Mouse (Mus musculus): ENCODE results near the gene Bcl10.
"Not testable (repeated sequence)": the region's sequence is repeated elsewhere in the genome, so short reads cannot be mapped to it uniquely, and the experiment has no call there.

The Bcl10 gene

DNA sequence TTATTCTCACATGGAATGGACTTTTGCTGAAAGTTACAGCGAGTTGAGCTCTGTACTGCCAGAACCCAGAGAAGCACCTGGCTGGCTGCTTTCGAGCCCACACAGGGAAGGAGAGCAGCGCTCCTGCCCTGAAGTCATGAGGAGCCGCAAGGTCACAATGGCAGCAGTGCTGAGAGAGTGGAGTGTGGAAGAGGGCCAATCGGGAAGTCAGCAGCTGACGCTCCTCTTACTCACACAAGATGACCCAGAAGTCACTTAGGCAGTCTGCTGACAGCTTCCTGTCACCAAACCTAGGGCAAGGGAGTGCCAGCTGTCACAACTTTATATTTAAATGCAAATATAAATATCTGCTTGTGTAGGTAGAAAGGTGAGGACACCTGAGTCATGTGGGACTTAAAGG is 9.3 kb upstream of the Bcl10 start:
- DNase-seq (ENCODE audit: extremely low read depth, low read depth), result no peak

DNA sequence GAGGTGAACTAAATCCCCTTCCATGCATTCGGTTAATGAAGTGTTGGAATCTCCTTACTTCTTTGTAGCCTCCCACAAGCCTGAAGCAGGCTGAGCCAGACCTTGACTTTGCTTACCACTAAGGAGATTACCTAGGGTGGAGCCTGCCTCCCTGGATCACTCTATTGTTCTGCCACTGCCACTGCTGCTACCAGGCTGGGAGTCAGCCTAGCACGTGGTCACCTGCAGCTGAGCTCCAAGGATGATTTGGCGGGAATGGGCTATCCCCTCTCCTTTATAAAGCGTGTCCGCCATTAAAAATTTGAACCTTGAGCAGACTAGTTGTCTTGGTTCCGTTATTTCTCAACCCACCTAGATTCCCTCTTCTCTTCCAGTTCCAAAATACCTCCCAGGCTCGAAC is 8.7 kb upstream of the Bcl10 start:
- DNase-seq (ENCODE audit: extremely low read depth, low read depth), result not testable (repeated sequence)

DNA sequence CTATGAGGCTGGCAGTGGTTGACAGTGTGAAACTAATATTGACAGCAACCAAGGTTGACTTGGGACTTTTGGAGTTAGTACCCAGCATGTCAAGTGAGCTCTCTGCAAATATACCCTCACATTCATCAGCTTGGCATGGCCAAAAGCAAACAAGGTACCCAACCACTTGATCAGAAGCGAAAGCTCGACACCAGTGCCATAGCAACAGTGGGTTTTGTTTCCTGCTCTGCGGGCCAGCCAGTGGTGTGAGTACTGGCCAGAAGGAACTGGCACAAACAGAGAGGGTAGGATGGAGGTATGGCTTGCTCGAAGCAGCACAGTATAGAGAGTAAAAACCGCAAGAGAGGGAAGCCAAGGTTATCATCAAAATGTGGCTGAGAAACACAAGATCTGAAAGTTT is 6.2 kb upstream of the Bcl10 start:
- no peak for DNase-seq (ENCODE audit: extremely low read depth, low read depth)

DNA sequence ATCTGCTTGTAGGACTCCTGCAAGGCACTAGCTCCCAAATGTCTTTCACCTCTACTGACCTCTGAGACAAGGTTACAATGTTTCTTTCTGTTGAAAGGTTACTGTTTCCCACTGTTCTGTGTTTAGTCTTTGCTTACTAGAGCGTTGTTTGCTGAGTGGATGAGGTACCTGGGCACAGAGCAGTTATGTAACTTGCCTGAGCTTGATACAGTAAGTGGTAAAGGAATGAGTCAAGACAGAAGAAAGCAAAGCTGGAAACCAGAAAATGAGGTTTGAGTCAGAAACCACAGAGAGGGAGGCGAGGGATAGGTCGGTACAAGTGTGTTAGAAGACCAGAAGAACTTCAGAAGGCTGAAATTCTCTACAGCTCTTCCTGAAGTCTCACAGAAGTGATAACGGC is 5.8 kb upstream of the Bcl10 start:
- no peak for DNase-seq (ENCODE audit: extremely low read depth, low read depth)

DNA sequence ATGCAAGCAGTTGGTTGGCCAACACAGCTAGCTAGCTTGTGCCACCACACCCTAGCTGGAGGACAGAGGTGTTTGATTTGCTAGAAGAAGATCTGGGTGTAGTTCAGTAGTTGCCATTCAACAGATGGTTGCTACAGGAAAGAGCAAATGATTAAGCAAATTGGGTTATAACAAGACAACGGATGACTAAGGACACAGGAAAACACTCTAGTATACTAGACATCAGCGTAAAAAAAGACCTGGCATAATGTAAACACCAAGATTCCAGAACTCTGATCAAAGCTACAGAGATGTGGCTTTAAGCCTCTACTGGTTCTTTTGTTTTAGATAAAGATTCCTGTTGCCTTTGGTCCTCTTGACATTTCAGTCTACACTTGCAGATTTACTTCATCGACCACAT is 367 bp downstream of the Bcl10 start:
- DNase-seq (ENCODE audit: extremely low read depth, low read depth), result no peak

DNA sequence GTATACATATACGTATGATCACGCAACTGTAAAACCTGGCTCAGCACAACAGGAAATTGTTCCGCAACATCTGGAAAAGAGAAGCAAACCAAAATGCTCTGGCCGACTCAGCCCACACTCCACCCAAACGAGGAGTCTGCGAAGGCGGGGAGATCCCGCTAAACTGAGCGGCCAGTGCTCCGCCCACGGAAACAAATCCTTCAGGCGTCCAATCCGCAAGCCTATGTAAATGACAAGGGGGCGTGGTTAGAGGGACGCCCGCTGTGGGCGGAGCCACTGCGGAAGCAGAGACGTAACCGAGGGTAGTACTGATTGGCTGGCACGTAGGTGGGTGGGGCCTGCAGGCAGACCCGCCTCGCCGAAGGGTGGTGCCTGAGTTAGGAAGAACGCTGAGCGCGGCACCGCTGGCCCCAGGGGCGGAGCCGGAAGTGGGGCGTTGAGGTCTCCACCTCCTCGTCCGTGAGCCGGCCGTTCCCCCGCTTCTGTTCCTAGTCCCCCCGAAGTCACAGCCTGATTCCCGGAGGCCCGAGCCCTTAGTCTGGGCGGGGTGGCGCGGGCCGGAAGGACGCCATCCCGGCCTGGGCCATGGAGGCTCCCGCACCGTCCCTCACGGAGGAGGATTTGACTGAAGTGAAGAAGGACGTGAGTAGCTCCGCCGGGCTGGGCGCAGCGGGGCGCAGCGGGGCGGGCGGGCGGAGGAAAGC is 1.4 kb downstream of the Bcl10 start:
- peak; percentile 99 for DNase-seq (ENCODE audit: extremely low read depth, low read depth)

DNA sequence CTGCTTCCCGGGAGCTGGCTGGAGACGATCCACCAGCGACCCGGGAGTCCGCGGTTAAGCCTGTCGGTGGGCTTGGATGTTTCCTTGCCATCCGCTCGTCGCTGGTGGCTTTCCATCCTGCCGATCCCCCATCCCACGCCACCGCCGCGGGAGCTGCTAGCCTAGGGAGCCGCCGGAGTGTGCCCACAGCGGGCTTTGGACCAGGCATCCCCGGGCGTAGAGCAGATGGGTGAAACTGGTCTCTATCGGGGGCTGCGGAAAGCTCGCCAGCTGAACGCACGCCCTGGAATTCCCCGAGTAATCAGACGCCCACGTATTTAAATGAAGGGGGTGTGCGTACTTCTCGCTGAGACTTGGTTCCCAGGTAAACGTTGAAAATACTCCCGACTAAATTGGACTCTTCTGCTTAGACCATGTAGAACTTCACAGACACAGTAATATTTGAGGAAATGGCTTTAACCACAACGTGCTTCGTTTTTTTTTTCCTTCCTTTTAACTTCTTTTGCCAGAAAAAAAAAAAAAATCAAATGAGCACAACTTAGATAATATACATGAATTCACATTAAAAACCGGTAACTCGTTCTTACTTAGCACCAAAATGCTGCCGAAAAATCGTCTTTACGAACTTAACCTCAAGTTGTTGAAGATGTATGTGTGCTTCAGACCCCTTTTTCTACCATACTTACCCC is 2.2 kb downstream of the Bcl10 start:
- peak; percentile 51 for DNase-seq (ENCODE audit: extremely low read depth, low read depth)

DNA sequence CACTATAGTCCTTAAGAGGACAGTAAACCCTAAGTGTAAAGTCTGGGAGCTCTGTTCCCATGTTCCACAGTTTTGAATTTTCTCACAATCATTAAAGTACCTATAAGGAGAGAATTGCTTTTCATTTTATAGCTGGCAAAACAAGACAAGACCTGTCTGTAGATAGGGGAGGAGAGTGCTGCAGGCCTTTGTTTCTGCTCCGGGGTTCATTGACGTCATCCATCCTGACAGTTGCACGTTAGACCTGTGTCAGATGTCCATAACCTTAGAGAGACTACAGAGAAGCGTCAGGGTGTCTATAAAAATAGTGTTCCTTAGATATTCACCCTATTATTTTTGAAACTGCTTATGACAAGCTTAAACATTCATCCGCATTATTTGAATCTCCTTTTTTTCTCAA is 2.9 kb downstream of the Bcl10 start:
- DNase-seq (ENCODE audit: extremely low read depth, low read depth), result peak; percentile 21

DNA sequence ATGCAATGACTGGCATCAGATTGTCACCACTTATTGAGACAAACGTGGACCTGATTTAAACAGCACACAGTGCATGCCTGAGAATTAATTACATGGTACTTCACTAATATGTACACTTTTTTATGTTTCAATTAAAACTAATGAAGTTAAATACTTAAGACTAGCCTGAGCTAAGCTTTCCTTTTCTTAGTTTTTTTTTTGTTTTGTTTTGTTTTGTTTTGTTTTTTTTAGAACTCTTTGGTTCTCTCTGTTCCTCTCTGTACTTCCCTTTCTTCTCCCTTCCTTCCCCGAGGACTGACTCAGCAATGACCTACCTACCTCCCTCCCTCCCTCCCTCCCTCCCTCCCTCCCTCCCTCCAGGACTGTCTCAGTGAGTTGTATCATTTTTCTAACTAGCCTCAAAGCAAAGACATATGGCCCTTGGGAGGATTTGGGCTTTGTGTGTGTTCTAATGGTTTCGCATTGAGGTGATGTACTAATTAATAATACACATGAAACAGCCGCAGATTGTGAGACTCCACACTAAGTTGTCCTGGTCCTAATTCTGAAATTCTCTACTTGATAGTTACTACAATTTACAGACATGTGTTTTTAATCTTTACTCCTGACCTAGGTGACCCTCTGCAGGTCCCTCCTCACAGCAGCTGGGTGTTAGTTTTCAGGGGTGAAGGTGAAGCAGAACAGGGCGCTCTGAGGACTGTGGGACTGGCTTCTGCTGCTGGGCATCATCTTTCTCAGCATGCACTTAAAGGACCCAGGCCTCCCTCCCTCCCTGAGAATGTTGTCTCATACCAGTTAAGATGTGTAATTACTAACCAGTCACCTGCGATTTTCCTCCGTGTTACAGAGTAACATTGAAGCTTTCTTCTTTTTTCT is 7.2 kb downstream of the Bcl10 start:
- DNase-seq (ENCODE audit: extremely low read depth, low read depth), result no peak

DNA sequence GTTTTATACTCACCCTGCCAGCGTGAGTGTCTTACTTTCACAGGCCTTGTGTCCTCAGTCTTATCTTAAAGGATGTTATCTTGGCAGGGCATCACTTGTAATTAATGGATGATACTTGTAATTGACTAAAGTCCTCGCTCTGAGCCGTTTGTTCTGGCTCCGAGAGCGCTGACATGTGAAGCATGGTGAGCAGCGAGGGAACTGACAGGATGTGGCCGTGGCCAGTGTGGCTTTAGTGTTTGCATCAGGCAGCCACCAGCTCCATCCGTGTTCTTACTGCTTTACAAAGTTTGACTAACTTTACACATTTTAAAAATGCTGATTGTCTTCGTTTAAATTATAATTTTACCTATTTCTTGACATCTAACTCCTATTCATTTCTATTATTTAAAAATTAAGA is 11.2 kb downstream of the Bcl10 start:
- DNase-seq (ENCODE audit: extremely low read depth, low read depth), result no peak

DNA sequence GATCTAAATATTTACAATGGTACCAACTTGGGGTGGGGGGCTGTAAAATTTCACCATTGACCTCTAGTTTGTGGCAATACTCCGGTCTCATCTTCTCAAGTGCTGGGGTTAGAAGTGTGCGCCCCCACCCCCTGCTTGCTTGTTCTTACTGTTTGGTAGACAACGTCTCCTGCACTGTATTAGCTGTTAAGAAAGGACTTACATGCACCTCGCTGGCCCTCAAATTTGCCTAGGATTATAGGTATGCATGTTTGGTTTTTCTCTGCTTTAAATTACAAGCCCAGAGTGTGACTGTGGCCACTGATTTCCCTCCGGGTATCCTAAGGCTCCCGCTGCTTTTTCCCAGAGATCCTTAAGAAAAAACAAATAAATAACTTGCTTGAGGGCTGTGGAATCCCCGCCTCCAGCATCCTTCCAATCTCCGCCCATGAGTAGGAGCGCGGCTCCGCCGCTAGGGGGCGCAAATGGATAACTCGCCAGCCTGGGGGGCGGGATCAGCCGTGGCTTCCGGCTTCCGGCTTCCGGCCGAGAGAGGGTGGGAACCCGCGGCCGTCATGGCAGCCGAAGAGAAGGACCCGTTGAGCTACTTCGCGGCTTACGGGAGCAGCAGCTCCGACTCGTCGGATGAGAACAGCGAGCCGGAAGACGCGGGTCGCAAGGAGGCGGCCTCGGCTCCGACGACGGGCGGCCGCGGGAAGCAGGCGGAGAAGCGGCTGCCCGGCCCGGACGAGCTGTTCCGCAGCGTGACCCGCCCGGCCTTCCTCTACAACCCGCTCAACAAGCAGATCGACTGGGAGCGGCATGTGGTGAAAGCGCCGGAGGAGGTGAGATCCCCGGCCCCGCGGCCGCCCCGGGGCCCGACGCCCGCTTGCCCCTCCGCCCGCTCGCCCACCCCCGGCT is 15.2 kb downstream of the Bcl10 start, which contains the start of gene 2410004B18Rik:
Gene 2410004B18Rik, plus strand, starts transcription at position 510 of the 900 bp plus-strand sequence.
- peak; percentile 72 for DNase-seq (ENCODE audit: extremely low read depth, low read depth)

DNA sequence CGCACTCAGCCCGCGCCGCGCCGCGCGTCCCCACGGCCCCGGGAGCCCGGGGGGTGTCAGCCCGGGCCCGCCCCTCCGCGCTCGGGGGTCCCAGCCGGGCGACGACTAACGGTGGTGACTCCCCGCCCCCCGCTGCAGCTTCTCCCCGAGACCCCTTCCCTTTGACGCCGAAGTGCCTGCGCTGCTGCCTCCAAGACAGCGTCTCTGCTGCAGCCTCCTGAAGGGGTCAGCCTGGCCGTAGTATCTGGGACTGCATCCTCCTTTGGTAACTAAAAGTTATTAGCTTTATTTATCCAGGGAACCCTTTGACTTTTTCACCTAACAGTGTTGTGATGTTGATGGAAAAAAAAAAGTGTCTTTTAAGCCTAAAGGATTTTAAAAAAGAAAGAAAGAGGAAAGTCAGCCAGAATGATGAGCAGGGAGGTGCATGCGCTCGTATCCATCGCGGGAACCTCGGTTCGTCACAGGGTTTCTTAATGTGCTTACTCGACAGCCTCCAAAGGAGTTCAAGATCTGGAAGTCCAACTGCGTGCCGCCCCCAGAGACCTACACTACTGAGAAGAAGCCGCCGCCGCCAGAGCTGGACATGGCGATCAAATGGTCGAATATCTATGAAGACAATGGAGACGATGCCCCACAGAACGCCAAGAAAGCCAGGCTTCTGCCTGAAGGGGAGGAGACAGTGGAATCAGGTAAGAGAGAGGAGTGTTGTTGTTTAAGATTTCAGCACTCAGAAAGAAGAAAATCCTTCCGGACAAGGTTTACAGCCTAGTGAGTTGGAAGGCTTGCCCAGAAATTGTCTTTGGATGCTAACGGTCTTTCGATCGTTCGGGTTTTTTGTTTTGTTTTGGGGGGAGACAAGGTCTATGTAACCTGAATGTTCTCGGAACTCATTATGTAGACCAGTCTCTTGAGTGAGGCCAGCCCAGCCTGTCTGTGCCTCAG is 16.1 kb downstream of the Bcl10 start:
- peak; percentile 22 for DNase-seq (ENCODE audit: extremely low read depth, low read depth)

DNA sequence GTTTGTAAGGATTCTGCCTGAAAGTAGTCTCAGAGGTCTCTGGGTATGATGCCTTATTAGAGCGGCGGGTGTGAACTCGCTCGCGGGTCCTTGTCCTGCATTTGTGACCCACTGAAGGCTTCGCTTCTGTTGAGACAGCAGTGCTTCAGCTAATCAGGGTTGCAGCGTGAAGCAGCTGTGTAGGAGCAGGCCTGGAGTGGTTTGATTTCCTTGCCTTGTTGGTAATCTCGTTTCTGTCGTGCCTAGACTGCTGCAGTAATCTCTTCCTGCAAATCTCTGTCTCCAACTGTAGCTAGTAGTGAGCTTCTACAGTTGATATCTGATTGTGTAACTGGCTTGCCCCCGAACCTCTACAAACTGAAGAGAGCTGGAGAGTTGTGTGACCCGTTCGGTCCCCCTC is 16.8 kb downstream of the Bcl10 start:
- DNase-seq (ENCODE audit: extremely low read depth, low read depth), result peak; percentile 55

DNA sequence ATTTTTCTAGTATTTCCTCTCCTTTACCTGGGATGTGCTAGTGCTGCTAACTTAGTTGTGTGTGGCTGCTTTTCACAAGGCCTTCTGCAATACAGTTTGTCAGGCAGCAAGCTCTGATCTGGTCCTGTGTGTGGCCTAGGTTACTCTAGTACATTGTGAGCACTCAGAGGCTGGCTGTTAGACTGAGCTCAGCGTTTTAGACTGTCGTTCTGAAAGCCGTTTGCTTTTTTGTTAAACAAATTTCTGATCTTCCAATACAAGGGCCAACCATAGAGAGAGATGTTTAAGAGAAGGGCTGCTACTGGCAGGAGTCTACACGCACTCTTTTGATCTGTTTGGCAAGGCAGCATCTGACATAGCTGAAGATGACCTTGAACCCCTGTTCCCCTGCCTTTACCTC is 17.4 kb downstream of the Bcl10 start:
- DNase-seq (ENCODE audit: extremely low read depth, low read depth), result no peak

DNA sequence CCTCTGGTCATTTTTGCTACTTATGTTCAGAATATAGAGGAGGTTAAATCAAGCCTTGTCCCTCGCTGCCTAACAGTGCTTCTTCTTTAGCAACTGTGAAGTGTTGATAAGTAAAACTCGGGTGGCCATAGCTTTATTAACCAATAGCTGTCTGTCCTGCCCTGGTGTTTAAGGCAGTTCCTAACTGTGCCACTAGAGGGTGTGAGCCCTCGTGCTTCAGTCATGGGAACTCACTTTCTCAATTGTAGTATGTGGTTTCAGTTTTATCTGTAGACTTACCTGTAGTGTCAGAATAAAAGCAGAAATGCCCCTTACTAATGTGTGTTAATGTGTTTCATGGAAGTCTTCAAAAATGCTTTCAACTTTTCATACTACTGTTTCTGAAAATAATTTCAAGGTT is 19.4 kb downstream of the Bcl10 start:
- DNase-seq (ENCODE audit: extremely low read depth, low read depth), result peak; percentile 84

DNA sequence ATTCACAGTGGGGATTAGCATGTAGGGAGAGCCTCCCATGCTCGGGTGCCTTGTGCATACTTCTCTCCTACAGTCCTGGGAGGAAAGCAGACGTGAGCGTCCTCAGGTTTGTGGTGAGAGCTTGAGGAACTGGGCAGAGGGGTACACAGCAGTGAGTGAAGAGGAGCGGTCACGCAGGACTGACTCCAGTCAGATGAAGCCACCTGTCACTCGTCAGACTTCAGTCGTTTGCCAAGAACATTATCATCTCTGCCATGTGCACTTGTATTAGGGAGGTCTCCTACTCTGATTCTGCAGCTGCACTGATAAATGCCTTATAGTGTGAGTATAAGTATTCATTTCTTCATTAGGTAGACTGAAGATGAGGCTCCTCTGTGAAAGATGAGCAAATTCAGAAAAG is 21.7 kb downstream of the Bcl10 start:
- DNase-seq (ENCODE audit: extremely low read depth, low read depth), result no peak

DNA sequence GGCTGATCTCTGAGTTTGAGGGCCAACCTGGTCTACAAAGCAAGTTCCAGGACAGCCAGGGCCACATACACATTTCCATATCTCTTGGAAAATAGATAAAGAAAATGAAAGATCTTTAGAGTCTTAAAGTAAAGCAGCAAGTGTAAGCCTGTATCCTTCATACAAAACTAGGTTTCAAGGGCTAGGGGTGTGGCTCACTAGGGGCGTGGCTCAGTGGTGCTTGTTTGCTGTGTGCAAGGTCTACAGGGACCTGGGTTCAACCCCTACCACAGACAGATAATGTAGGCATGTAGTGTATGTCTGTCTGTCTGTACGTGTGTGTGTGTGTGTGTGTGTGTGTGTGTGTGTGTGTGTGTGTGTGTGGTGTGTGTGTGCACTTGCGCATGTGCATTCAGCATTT is 23.3 kb downstream of the Bcl10 start:
- DNase-seq (ENCODE audit: extremely low read depth, low read depth), result no peak

DNA sequence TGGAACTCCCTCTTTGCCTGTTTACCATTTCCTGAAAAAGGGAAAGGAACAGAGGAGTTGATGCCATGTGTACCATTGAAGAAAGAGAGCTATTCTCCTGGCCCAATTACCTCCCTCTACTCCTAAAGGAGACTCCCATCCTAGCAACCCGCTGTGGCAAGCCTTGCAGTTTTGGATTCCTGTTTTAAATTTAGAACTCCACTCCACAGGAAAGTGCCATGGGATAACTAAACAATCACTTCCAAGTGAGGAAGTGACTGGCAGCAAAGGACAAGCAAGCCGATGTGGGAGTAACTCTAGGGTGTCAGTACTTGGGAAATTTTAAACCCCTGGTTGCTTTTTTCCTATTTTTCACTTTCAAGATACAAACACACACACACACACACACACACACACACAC is 24.1 kb downstream of the Bcl10 start:
- DNase-seq (ENCODE audit: extremely low read depth, low read depth), result no peak

DNA sequence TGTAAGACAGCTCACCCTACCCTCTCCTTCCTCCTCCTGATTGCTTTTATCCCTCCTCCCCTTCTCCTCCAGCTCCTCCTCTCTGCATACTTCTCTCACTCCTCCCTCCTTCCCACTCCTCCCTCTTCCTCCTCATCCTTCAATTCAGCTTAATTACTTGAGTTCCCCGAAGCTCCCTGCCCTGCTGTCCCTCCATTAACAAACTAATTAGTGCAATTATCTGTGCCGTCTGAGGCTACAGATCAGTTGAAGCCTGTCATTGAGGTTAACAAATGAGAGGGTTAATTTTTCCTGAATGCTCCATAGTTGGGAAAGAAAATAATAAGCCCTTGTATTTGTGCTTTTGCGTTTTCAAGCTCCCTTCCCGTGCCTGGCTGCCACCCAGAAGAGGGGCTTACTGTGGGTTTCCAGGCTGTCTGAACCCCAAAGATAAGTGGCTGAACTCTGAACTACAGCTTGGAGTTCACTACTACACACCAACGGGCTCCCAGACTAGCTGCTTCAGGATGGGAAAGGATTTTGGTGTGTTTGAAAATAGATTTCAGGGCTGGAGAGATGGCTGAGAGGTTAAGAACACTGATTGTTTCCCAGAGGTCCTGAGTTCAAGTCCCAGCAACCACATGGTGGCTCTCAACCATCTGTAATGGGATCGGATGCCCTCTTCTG is 25.1 kb downstream of the Bcl10 start:
- DNase-seq (ENCODE audit: extremely low read depth, low read depth), result no peak

Measured in MEL-GATA-1-ER (cell line).